Mouse (Mus musculus) neural tube, embryonic 10.5 days (tissue): Measurements from ENCODE around the gene Six5.

Source experiments
- DNase-seq: peaks from one replicate; pipeline ENCODE4 v3.0.0-alpha.2; 2017; ENCODE audit warnings: low spot score; ENCODE audit errors: extremely low spot score

Gene Six5

DNA sequence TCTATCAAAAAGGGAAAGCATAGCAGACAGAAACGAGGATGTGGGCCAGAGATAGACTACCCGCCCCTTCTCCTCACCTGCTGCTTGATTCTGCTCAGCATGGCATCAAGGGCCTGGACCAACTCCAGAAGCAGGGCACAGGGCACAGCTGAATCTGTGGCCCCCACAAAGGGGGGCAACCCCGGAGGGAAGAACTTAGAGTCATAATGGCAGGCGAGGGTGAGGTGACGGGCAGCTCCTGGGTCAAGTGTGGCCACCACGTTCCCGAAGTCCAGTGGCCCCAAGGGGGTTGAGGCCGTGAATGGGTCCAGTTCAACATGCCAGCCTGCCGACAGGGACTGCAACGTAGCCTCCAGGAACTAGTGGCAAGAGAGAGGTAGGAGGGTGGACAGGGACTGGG, 52.4 kb downstream of the Six5 start:
- no peak for DNase-seq

DNA sequence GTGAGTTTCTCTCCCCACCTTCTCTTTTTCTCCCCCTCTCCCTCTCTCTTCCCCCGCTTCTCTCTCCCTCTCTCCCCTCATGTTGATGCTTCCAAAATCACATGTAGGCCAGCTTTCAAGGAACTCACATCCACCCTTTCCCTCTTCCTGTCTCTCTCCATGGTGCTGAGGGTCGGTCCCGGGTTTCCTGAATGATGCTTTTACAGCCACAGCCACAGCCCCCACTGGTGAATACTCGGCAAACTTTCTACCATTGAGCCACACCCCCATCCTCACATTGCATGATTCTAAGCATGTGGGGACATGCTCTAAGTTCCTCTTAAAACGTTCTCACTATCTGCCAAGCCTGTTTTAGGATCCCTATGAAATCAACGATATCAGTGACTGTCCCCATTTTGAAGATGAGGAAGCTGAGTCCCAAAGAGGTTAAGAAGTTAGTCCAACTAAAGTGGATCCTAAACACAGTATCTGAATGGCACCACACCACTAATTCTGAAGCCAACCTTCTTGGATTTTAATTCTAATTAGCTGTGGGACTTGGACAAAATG, 53.2 kb downstream of the Six5 start:
- DNase-seq, result no peak
